Mouse (Mus musculus): ENCODE data around the gene Rsph10b. TPM values are rescaled to one million over a fixed set of nuclear protein-coding genes. Genes with fewer than 3 reads are reported as not detected.

The Rsph10b gene
- 0.62 TPM for polyA plus RNA-seq (2017; shearing (Covaris generic))

DNA sequence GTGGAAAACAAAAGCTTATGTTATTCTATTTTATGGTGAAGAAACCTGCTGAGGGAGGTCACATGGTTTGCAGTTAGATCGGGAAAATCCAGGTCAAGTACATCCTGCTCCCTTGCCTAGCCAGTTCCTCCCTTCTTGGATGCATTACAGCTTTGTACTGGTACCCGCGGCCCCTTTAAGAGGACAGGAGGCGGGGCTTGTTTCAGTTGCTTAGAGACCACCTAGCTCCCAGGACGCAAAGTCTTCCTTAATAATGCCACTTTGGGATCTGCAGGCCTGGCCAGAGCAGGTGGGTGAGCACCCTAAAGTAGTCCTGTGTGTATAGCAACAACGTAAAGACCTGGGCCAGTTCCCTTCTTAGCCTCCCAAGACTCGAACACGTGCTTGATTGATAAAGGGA is at the start of gene Rsph10b:
Gene Rsph10b (plus strand): TSS at position 205 of the 400 bp plus-strand sequence.

DNA sequence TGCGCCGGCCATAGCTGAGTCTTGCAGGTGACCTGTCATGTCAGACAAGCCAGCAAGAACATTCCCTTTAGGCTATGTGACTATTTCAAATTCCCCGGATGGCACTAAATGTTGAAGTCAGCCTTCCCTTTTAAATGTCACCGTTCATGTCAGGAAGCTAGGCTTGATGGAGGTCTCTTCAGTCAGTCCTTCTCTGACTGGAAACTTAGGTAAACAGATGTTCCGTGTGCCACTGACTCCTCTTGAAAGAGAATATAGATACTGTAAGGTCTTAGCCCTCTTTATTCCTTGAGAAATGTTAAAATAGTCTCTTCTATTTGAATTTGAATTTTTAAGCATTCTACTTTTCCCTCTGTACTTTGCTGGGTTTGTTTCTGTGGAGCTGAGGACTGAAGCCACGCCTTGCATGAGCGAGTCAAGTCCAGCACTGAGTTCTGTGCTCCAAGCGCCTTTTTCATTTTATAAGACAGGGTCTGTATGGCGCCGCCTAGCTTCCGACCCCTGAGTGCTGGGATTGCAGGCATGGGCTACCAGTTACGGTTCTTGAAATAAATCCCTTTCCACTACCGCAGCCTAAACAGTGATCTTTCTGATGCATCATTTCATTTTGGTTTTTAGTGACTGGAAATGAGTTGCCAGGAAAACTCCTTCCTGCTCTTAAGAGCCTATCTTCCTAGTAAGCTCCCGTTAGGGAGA is 35.1 kb upstream of the Rsph10b start, which contains the start of gene Ankrd61:
Gene Ankrd61 (minus strand): TSS at position 51 of the 696 bp plus-strand sequence.

DNA sequence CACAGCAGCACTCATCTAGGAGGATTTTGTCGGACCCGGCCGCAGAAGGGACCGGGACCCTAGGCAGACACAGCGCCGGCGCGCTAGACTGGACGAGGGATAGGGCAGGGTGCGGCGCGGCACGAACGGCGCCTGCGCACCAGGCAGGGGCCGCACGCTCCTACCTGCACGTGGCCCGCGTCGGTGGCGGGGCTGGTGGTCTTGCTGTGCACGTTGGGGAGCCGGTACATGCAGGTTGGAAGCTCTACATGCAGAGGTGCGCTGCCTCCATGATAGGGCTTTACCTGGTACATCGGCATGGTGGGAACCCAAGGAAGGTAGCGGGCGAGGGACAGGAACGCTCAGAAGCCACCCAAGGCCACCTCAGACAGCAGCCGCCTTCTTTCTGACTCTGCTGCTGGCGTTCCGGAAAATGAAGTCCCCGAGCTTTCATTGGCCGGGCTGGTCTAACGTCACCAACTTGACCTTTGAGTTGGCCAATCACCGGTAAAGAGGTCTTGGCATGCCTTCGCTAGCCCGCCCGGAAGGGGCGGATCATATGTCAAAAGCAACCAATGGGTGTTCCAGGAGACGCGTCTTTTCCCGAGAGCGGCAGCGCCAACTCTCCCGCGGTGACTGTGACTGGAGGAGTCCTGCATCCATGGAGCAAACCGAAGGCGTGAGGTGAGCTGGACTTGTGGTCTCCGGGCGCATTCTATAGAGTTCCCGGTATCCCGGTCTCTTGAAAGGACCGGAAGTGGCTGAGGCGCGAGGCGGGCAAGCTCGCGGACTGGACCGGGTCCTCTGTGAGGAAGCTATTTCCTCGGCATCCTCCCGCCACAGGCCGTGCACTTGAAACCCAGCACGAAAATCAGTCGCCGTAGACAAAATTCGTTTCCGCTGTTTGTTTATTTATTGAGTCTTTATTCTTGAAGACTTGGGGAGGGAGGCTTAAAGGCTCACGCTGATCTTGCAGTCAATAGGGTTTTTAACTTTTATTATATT is 23.1 kb upstream of the Rsph10b start, which contains the start of the genes Aimp2 and Pms2:
Gene Aimp2 (minus strand): TSS at position 431 of the 984 bp plus-strand sequence.
Gene Pms2 (plus strand): TSS at position 548 of the 984 bp plus-strand sequence.

DNA sequence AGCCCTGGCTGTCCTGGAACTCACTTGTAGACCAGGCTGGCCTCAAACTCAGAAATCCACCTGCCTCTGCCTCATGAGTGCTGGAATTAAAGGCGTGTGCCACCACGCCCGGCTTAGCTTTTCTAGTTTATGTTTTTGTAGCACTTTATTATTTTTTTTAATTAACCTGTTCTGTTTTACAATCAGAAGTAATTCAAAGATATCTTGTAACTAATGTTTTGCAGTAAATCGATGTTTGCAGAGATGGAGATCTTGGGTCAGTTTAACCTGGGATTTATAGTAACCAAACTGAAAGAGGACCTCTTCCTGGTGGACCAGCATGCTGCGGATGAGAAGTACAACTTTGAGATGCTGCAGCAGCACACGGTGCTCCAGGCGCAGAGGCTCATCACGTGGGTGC is 5.0 kb upstream of the Rsph10b start, which contains the start of gene Gm42421:
Gene Gm42421 (plus strand): TSS at position 301 of the 400 bp plus-strand sequence.

DNA sequence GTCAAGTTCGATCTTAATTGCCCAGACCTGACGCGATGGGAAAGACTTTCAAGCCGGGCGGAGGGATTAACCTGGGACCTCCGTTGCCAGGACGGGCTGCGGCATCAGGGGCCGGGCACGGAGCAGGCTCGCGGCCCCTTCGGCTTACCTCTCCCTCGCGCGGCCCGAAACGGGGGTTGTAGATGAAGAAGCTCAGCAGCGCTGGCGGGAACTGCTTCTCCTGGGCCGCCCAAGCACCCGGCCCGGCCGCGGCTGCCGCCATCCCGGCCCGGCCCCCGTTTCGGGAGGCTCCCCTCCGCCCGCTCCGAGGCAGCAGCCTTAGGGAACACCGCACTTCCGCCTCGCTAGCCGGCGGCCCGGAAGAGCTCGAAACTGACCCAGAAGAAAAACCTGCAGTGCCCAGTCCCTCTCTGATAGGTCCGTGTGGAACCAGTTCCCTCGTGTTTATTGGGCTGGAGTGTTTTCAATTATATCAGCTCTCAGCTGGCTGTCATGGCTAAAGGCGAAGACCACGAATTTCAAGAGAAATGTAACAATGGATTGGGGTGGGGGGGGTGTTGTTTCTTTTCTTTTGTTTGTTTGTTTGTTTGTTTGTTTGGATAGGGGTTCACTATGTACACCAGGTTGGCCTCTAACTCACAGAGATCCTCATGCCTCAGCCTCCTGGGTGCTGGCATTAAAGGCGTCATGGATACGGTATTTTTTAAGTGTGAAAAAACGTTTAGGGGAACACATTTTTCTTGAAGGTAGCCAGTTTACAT is 81.9 kb downstream of the Rsph10b start, which contains the start of gene Ccz1:
Gene Ccz1 (minus strand): TSS at position 327 of the 761 bp plus-strand sequence.

DNA sequence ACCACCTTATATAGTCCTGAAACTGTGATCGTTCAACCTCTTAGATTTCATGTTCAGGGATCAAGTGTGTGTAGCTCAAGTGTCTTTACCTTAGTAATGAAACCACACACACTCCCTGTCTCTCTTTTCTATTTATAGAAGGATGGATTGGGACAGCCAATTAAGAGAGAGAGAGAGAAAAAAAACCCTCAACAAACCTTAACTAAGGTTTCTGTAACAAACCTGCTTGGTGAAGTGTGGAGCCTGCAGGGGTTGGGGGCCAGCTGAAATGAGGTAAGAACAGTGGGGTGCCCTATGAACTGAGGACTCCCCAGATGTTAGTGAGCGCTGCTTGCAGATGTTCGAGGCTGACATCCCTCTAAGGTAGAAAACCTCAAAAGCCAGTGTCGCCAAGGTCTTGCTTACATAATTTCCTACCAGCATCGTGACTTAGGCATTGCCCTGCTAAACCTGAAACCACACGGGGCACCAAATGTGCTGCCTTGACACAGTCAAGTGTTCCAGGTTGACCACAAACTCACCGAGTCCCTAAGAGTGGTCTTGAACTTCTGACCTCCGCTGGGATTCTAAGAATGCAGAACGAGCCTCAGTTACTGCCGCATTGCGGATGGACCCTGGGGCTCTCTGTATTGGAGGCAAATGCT is 93.9 kb downstream of the Rsph10b start, which contains the start of gene Ocm:
Gene Ocm (minus strand): TSS at position 51 of the 644 bp plus-strand sequence.

Other genes starting within 250 kb of the Rsph10b start
- gene Usp42, start 200.8 kb upstream of the Rsph10b start, polyA plus RNA-seq (2017; shearing (Covaris generic)), result 23.5 TPM
- gene Eif2ak1, start 115.2 kb upstream of the Rsph10b start, polyA plus RNA-seq (2017; shearing (Covaris generic)), result 46.7 TPM
- gene Ankrd61, start 35.4 kb upstream of the Rsph10b start, polyA plus RNA-seq (2017; shearing (Covaris generic)), result 0.23 TPM
- 35.7 TPM for gene Aimp2, start 23.2 kb upstream of the Rsph10b start, polyA plus RNA-seq (2017; shearing (Covaris generic))
- gene Pms2, start 23.1 kb upstream of the Rsph10b start, polyA plus RNA-seq (2017; shearing (Covaris generic)), result 23.3 TPM
- not detected for gene Gm42421, start 4.9 kb upstream of the Rsph10b start, polyA plus RNA-seq (2017; shearing (Covaris generic))
- 62.9 TPM for gene Ccz1, start 81.8 kb downstream of the Rsph10b start, polyA plus RNA-seq (2017; shearing (Covaris generic))
- not detected for gene Ocm, start 93.6 kb downstream of the Rsph10b start, polyA plus RNA-seq (2017; shearing (Covaris generic))
- gene Lmtk2, start 167.4 kb downstream of the Rsph10b start, polyA plus RNA-seq (2017; shearing (Covaris generic)), result 13.6 TPM

Measured in effector memory CD4-positive, alpha-beta T cell, adult 7 months (primary cell).